Mouse (Mus musculus): ENCODE measurements at regions not wholly inside any gene's neighbourhood (a gene's known extent, or its start where the extent isn't known, plus 50 kb on each side); places are given as distances from the start of the nearest gene placed in this dataset.

GRCm38 (mm10) chr8:8064074-8064473, 597.0 kb downstream of the Efnb2 start:
- no peak for TF ChIP-seq CTCF (IDR thresholded peaks at IDR 0.05; ENCODE audit: extremely low read depth, insufficient read depth, insufficient read length, insufficient replicate concordance)
- no peak for TF ChIP-seq POLR2A (IDR thresholded peaks at IDR 0.05; ENCODE audit: low read depth, low read length)
